Mouse (Mus musculus) thymus, adult 2 months (tissue): ENCODE data around the gene Srgap3.

ENCODE experiments used
- CTCF ChIP-seq: fragments of 200-500 bp; IDR thresholded peaks from 2 replicates; pipeline ENCODE4 v1.5.1; 2012; ENCODE audit warnings: mild to moderate bottlenecking, control low read depth, low read length, moderate library complexity, borderline replicate concordance; ENCODE audit not compliant: control insufficient read depth, poor library complexity, insufficient read depth; ENCODE audit errors: extremely low read depth
- POLR2A ChIP-seq: fragments of 200-500 bp; IDR thresholded peaks from 2 replicates; pipeline ENCODE4 v1.6.1; 2012; ENCODE audit warnings: mild to moderate bottlenecking, low read length, control low read depth, moderate library complexity; ENCODE audit not compliant: control insufficient read depth, poor library complexity, insufficient read depth; ENCODE audit errors: extremely low read depth

GRCm38 (mm10) chr6:112865021-112865531 lies 82.0 kb downstream of the Srgap3 start:
- TF ChIP-seq CTCF: no peak
- no peak for TF ChIP-seq POLR2A
